Mouse (Mus musculus) forebrain, embryonic 14.5 days (tissue): ENCODE measurements at regions not wholly inside any gene's neighbourhood (a gene's known extent, or its start where the extent isn't known, plus 50 kb on each side); places are given as distances from the start of the nearest gene placed in this dataset.
A peak's percentile ranks its signal among the peaks of the same experiment; 100 is the strongest.

ENCODE experiments used
- ATAC-seq: fragments of 200-750 bp; cut with Nextera tagmentation; 2 replicates; pipeline ENCODE4 v1.8.0; 2017; ENCODE audit warnings: mild to moderate bottlenecking, moderate library complexity
- DNase-seq: peaks from one replicate; pipeline ENCODE4 v3.0.0-alpha.2; 2015; ENCODE audit warnings: low spot score
- H3K27ac ChIP-seq: fragments of 300-500 bp; sonication (generic); 2 replicates; pipeline ENCODE4 v1.5.1; 2014; ENCODE audit warnings: low read depth, mild to moderate bottlenecking, control low read depth, low read length, moderate library complexity
- H3K27me3 ChIP-seq: fragments of 300-500 bp; sonication (generic); replicated peaks from 2 replicates; pipeline ENCODE4 v1.6.1; 2014; ENCODE audit warnings: low read length, control low read depth, mixed read lengths; ENCODE audit not compliant: control insufficient read depth, insufficient read depth
- H3K36me3 ChIP-seq: fragments of 300-500 bp; sonication (generic); 2 replicates; pipeline ENCODE4 v1.6.1; 2014; ENCODE audit warnings: low read length, control low read depth; ENCODE audit not compliant: control insufficient read depth, insufficient read depth
- H3K4me1 ChIP-seq: fragments of 300-500 bp; sonication (generic); 2 replicates; pipeline ENCODE4 v1.6.1; 2014; ENCODE audit warnings: antibody characterized with exemption, low read length, control low read depth; ENCODE audit not compliant: control insufficient read depth, insufficient read depth
- H3K4me2 ChIP-seq: fragments of 300-500 bp; sonication (generic); 2 replicates; pipeline ENCODE4 v1.6.1; 2014; ENCODE audit warnings: mild to moderate bottlenecking, control low read depth, low read length
- H3K4me3 ChIP-seq: fragments of 300-500 bp; sonication (generic); 2 replicates; pipeline ENCODE4 v1.5.1; 2014; ENCODE audit warnings: low read depth, low read length, control low read depth
- H3K9ac ChIP-seq: fragments of 300-500 bp; sonication (generic); 2 replicates; pipeline ENCODE4 v1.6.1; 2014; ENCODE audit warnings: mild to moderate bottlenecking, low read length, control low read depth, moderate library complexity
- H3K9me3 ChIP-seq: fragments of 300-500 bp; sonication (generic); replicated peaks from 2 replicates; pipeline ENCODE4 v1.6.1; 2016; ENCODE audit warnings: low read length, control low read depth, mixed read lengths; ENCODE audit not compliant: control insufficient read depth
- WGBS: fragments of 180-500 bp; shearing (Covaris S2); extraction: QIAGEN DNeasy Blood & Tissue Kit; methylation state at CpG from one replicate; pipeline ENCODE4 v1.1.7; 2014; 5-methylcytosine and 5-hydroxymethylcytosine counted together

DNA sequence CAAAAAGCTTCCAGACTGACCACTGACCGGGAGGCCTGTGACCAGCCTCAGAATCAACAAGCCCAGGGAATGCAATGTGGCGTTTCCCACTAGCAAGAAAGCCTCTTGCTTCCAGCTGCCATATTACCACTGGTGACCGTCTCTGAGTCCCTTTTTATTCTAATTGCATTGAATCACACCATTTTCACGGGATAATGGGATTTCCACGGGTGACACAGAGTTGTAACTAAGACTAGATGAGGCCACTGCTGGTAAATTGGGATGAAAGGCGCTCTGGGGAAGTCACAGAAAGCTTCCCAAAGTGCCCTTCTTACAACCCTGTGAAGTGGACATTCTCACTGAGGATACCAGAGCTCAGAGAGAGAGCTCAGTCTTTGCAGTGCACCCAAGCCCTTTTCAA lies 107.4 kb downstream of the Mrm1 start:
- ATAC-seq: no peak
- no peak overlapping the region for H3K27ac ChIP-seq
- 49% methylated on average over 6 of the region's 6 CpGs for WGBS

DNA sequence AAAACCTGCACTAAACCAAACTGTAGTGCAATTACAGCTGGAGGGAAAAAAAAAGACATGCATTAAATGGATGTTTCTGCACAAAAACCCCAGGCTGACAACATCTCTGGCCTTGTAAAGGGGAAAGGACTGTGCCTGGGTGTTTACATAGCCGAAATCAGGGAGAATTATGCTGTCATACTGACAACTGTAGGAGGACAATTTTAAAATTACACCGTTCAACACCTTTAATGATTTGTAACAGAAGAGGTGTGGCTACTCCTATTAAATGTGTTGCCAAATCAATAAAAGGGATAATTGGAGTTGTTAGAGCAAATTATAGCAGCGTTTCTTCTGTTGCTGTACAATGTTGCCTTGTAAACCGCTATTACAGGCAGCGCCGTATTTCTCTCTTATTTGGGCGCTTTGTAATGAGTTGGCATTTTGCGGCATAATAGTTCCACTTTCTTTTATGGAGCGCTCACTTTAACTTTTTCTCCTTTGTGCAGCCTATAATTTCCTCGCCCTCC lies 111.0 kb downstream of the Mrm1 start:
- peak; percentile 46; the same call in 1 of the 2 replicates for ATAC-seq
- peaks cover 23% of the 10 kb centered on the region for H3K27me3 ChIP-seq
- H3K4me3 ChIP-seq: no peak overlapping the region
- H3K9me3 ChIP-seq: no peaks in the 10 kb centered on the region
- WGBS: 12% methylated on average over 10 of the region's 10 CpGs
- no peaks in the 10 kb centered on the region for H3K36me3 ChIP-seq
- peak; percentile 66 for DNase-seq
- H3K27ac ChIP-seq: no peak overlapping the region
- H3K4me1 ChIP-seq: peaks cover 26% of the 10 kb centered on the region
- H3K4me2 ChIP-seq: 0 out of 2 replicates have a peak overlapping the region, but pooled peaks have one; percentile 4
- H3K9ac ChIP-seq: no peak overlapping the region

More for the DNA sequence above, 107.4 kb downstream of the Mrm1 start:
- H3K9ac ChIP-seq: no peak overlapping the region
- no peaks in the 10 kb centered on the region for H3K9me3 ChIP-seq
- H3K27me3 ChIP-seq: peaks cover 24% of the 10 kb centered on the region
- peaks cover 18% of the 10 kb centered on the region for H3K4me1 ChIP-seq
- H3K4me2 ChIP-seq: no peak overlapping the region
- DNase-seq: no peak
- no peak overlapping the region for H3K4me3 ChIP-seq
- no peaks in the 10 kb centered on the region for H3K36me3 ChIP-seq

DNA sequence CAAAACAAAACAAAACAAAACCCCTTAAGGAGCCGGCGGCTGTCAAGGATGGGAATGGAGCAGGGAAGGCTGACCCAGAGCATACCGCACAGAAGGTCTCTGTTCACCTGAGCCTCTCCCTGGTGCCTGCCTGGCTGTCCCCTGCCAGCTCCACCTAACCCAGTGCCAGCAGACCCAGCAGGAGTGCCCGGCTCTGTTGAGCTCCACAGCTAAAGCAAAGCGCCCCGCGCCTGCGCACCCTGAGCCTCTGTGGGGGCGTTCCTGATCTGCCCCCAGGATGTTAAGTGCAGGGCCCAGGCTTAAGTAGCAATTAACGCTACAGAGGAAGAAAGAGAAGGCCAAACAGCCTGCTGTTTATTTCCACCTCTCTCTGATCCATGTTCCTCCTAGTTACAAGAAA lies 111.5 kb downstream of the Mrm1 start:
- peak overlapping the region; percentile 25; the same call in 1 of the 2 replicates for H3K9ac ChIP-seq
- H3K4me2 ChIP-seq: peak overlapping the region; percentile 14; the same call in 1 of the 2 replicates
- H3K9me3 ChIP-seq: no peaks in the 10 kb centered on the region
- ATAC-seq (peak; percentile 74), DNase-seq (peak; percentile 70)
- peaks cover 26% of the 10 kb centered on the region for H3K4me1 ChIP-seq
- H3K27me3 ChIP-seq: peaks cover 18% of the 10 kb centered on the region
- H3K4me3 ChIP-seq: no peak overlapping the region
- peak overlapping the region; percentile 33; the same call in 1 of the 2 replicates for H3K27ac ChIP-seq
- H3K36me3 ChIP-seq: no peaks in the 10 kb centered on the region
- WGBS: 1% methylated on average over 10 of the region's 10 CpGs

DNA sequence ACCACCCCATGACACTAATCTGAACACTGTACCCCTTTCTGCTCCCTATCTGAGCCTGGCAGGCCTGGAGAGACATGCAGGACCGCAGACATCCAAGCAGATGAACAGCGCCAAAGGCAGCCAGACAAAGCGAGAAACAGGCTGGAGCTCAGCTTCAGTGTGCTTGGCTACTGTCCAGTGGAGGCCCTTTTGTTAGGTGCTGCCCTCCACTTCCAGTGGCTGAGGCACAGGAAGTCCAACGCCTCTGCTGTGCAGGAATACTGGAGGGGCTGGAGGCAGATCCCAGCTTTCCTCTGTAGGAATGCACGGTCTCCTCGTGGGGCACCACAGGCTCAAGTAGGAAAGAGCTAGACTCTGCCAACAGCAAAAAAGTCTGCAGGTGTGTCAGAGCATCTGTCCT lies 112.6 kb downstream of the Mrm1 start:
- ATAC-seq: no peak
- peaks cover 29% of the 10 kb centered on the region for H3K4me1 ChIP-seq
- H3K27ac ChIP-seq: no peak overlapping the region
- WGBS: 23% methylated on average over 6 of the region's 6 CpGs
- no peak overlapping the region for H3K4me3 ChIP-seq
- no peak overlapping the region for H3K4me2 ChIP-seq
- H3K36me3 ChIP-seq: no peaks in the 10 kb centered on the region
- DNase-seq: peak; percentile 65
- peaks cover 14% of the 10 kb centered on the region for H3K27me3 ChIP-seq
- no peak overlapping the region for H3K9ac ChIP-seq
- H3K9me3 ChIP-seq: no peaks in the 10 kb centered on the region

DNA sequence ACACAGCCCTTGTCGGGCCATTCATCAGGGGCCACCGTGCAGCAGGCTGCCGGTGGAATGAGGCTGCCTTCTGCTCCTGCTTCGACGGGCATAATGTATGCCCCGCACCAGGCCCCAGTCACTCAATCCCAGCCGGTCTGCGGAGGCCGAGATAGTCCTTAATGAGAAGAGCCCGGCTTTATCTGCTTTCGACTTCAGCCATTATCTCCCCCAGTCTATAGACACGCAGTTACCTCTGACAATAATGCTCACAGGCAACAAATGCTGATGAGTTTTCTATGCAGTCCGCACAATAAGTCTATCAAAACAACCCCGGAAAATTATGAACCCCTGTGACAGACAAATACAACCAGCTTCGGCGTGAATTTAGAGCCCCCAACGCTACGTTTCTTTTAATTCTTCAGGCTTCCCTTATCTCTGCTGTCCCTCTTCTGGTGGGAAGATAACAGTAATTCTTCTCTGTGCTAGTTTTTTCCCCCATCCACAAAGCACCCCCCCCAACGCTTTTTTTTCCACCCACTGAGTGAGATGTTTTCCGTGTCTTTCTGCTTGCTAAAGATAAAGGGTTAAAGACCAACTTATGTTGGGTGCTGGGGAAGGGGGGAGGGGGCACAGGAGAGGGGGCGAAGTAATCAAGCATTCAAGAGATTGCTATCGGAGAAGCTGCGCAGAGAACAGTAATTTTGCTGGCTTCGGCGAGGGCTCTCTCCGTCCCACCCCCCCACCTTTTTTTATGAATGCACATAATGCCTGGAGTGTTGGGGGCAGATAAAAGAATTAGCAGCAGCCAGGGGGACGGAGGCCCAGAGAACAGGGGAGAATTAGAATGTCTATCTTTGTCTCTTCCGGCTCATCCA lies 117.8 kb downstream of the Mrm1 start:
- Histone ChIP-seq H3K9me3 (no peaks in the 10 kb centered on the region), H3K4me1 (peaks cover 16% of the 10 kb centered on the region), H3K4me3 (no peak overlapping the region), H3K27ac (no peak overlapping the region), H3K4me2 (peak overlapping the region; percentile 42), H3K27me3 (no peaks in the 10 kb centered on the region; the same call in 1 of the 2 replicates), H3K9ac (no peak overlapping the region), H3K36me3 (no peaks in the 10 kb centered on the region)
- WGBS: 4% methylated on average over 28 of the region's 28 CpGs
- ATAC-seq: peak; percentile 38
- DNase-seq: peak; percentile 55

DNA sequence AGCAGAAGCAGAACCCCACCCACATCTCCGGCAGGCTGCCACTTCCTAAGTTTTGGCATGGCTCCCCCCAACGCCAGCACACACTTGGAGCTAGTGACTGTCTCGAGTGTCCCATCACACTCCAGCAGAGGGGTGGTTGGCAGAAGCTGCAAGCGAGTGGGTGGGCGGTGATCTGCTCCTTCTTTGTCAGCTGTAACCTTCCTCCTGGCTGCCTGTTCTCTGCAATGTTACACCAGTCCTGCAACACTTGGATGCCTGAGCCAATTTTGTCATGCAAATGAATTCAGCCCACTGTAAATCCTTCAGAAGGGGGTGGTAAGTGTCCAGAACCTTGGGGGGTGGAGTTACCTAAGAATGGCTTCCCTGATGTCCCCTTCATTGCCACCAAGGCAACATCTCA lies 121.8 kb downstream of the Mrm1 start:
- Histone ChIP-seq H3K9me3 (no peaks in the 10 kb centered on the region), H3K27me3 (no peaks in the 10 kb centered on the region; the same call in 1 of the 2 replicates), H3K27ac (no peak overlapping the region), H3K36me3 (no peaks in the 10 kb centered on the region), H3K9ac (no peak overlapping the region), H3K4me3 (no peak overlapping the region), H3K4me2 (no peak overlapping the region), H3K4me1 (peaks cover 14% of the 10 kb centered on the region)
- WGBS: 43% methylated on average over 5 of the region's 5 CpGs
- no peak for DNase-seq
- ATAC-seq: no peak

DNA sequence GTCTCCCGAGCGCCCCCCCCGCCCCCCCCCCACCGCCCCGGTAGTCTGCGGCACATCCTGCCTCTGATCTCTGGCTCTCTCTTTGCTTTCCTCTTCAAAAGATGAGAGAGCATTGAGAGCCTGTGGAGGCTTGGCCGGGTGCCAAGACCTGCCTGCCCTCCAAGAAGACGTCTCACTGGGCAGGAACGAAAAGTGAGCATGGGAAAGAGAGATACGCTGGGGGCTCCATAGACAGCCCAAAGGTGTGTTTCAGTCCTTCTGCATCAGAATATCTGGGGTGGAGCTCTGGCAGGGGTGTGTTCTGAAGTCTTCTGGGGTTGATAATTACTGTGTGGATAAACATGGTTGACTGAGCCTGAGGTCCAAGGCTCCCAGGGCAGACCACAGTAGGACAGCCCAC lies 126.7 kb downstream of the Mrm1 start:
- ATAC-seq (no peak), DNase-seq (peak; percentile 60)
- WGBS: 2% methylated on average over 10 of the region's 10 CpGs
- Histone ChIP-seq H3K36me3 (no peaks in the 10 kb centered on the region), H3K9ac (no peak overlapping the region), H3K27ac (no peak overlapping the region), H3K4me3 (no peak overlapping the region), H3K4me2 (no peak overlapping the region), H3K4me1 (peaks cover 15% of the 10 kb centered on the region), H3K9me3 (no peaks in the 10 kb centered on the region; the same call in 1 of the 2 replicates), H3K27me3 (no peaks in the 10 kb centered on the region)

DNA sequence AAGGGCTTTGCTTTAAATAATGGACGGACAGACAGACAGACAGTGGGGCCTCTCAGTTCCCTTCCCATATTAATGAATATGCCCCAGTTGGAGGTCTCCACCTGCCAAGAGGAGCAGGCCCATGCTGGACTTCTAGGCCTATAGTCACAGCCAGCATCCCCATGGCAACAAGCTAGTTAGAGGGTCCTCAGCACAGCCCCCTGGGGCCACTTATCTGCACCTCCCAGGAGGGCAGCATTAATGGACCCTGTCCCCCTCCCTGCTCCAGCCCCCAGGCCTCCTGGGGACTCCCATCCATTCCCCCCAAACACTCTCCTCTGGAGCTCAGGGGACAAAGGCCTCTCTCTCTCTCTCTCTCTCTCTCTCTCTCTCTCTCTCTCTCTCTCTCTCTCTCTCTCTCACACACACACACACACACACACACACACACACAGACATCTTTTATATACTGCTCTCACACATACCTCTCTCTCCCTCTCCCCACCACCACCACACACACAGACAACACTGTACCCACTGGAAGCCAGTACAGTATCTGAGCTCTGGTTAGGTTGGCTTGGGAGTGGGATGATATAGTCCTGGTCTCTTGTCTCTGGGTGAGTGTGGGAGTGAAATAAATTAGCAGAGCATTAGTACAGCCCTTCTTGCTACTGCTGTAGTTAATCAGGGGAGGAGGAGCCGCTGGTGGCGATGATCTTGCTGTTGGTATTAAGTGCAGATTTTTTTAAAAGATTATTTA lies 127.7 kb downstream of the Mrm1 start:
- H3K27me3 ChIP-seq: no peaks in the 10 kb centered on the region
- H3K4me1 ChIP-seq: peaks cover 12% of the 10 kb centered on the region
- ATAC-seq (no peak), DNase-seq (no peak)
- WGBS: 40% methylated on average over 3 of the region's 3 CpGs
- H3K27ac ChIP-seq: no peak overlapping the region
- H3K9ac ChIP-seq: no peak overlapping the region
- H3K36me3 ChIP-seq: no peaks in the 10 kb centered on the region
- H3K4me2 ChIP-seq: no peak overlapping the region
- no peak overlapping the region for H3K4me3 ChIP-seq
- H3K9me3 ChIP-seq: no peaks in the 10 kb centered on the region; the same call in 1 of the 2 replicates
